Mouse (Mus musculus) c-Kit-positive CD71-positive TER-119-negative erythroid progenitor cells, embryonic 14.5 days (primary cell): ENCODE measurements at regions not wholly inside any gene's neighbourhood (a gene's known extent, or its start where the extent isn't known, plus 50 kb on each side); places are given as distances from the start of the nearest gene placed in this dataset.
A peak's percentile ranks its signal among the peaks of the same experiment; 100 is the strongest.

Experiments
- DNase-seq: peaks from one replicate; pipeline ENCODE4 v3.0.0-alpha.2; 2013; ENCODE audit warnings: low read depth

DNA sequence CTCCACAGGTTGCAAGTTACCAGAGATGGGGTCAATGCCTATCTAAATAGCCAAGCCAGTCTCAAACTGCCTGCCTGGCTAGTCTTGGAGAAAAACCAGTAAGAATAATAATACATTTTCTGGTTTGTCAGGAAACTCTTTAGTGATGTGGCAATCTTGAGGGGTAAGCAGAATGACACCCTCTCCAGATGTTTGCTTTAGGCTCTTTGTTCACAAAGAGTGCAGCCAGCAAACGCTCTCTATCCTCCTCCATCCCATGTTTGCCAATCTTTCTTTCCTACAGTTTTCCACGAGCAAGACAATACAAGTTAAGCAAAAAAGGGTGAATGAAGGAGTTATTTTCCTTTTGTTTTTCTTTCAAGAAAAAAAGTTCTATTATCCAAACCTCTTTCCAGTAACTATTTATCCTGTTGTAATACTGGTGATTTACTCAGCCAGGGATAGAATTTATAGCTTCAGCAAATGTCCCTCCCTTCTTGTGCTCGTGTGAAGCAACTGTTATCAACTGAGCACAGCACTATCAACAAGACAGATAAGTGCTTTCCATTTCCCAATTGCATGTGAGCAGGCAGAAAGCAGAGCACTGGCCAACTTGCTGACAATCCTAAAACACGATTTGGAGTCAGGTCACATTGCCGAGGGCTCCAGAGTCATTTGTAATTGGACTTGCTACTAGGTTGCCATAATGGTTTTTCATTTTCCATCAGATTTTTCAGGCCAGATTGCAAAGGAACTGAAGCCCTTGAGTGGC is 873.5 kb downstream of the Rapgef2 start:
- no peak for DNase-seq

GRCm38 (mm10) chr3:78411395-78411794 is 874.9 kb downstream of the Rapgef2 start:
- DNase-seq: no peak

DNA sequence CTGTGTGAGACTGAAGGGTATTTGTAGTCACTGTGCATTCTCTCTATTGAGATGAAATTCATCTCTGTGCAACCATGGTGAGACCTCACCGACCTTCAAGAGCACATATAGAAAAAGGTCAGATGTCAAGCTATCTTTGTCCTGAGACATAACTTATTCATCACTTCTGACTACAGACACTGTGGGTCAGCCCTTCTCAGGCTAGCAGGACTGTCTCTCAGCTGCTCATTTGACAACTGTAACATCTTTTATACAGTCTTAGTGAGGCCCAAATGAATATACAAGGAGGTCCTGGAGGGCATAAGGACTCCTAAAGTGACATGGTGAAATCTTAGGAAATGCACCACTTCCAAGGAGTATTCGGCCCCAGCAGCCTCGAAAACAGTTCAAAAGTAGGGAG is 877.1 kb downstream of the Rapgef2 start:
- no peak for DNase-seq

GRCm38 (mm10) chr3:78405760-78406467 is 880.4 kb downstream of the Rapgef2 start:
- DNase-seq: no peak

GRCm38 (mm10) chr3:78358377-78358776 is 927.9 kb downstream of the Rapgef2 start:
- DNase-seq: peak; percentile 1

- DNase-seq: no peak
Measured at GRCm38 (mm10) chr3:78339891-78340290, 946.4 kb downstream of the Rapgef2 start.

DNA sequence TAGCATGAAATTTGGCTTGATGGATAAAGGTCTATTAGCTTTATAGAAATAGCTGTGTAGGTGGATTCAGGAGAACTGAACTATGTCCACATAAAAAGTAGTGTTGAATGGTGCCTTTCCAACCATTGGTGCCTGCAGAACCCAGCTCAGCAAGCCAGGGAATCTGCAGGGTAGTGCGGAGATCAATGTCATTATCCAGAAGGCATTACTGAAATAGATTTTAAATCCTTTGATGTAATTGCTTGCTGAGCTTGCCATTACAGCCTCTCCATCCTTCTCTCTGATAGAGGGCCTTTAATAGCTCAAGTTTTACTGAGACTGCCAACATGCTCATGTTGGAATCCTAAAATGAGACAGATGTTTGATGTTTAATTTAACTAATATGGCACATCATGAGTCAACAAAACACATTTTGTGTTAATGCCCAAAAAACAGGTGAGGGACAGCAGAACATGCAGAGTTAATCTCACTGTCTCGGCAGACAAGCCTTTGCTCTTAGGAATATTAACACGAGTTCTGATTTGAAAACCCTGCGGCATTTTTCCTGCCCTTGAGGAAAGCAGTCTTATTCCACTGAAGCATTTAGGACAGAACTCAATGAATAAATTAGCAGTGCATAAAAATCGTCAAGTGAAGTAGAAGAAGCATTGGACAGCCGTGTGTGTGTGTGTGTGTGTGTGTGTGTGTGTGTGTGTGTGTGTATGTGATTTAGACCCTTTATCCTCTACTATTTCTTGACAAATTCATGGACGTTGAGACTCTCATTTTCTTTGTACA is 974.5 kb downstream of the Rapgef2 start:
- DNase-seq: no peak

DNA sequence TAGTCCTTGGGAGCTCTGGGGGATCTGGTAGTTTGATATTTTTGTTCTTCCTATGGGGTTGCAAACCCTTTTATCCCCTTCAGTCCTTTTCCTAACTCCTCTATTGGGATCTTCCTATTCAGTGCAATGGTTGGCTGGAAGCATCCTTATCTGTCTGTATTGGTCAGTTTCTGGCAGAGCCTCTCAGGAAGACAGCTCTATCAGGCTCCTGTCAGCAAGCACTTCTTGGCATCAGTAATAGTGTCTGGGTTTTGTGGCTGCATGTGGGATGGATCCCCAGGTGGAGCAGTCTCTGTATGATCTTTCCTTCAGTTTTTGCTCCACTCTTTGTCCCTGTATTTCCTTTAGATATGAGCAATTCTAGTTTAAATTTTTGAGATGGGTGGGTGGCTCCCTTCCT is 985.8 kb downstream of the Rapgef2 start:
- DNase-seq: no peak

DNA sequence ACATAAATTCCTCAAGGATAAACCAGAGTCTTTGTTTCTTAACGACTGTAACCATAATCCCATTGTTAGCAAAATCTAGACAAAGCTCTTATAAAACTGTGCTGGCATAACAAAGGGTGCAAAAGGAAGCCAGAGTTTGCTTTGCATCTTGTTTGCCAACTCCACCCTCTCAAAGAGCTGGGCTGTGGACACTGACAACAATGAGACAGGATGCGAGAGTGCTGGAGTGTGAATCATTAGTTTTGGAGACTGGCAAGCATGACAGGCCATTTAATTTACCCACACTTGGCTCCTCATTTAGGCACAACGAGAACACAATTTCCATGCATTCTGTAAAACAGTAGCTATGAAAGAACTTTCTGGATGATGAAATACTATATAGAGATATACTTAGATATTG is 994.4 kb downstream of the Rapgef2 start:
- no peak for DNase-seq

GRCm38 (mm10) chr3:78284071-78284470 is 1002.2 kb downstream of the Rapgef2 start:
- DNase-seq: no peak

GRCm38 (mm10) chr3:78236920-78237319 is 1049.4 kb downstream of the Rapgef2 start:
- DNase-seq: no peak

DNA sequence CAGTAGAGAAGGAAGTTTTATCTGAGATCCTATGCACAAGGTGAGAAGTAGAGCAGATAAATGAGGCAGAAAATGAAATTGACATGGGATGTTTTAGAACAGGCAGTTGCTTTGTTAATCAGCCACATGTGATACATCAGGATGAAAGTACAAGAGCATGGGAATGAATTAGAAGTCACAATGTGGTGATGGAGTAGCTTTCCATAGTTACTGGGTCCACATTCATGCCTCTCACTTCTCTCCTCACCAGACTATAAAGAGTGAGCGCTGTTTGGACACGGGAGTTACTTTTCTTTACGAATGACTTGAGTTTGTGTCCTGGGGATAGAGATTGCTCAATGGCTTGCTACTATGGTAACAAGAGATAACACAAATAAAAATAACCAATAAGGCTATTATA is 1076.6 kb downstream of the Rapgef2 start:
- no peak for DNase-seq

GRCm38 (mm10) chr3:78162601-78163000 is 1123.7 kb downstream of the Rapgef2 start:
- DNase-seq: no peak

- DNase-seq: no peak
Measured at GRCm38 (mm10) chr3:78158450-78158849, 1127.9 kb downstream of the Rapgef2 start.
